Mouse (Mus musculus) CH12.LX (cell line): ENCODE results near the gene Klk1b5. TPM values are rescaled to one million over a fixed set of nuclear protein-coding genes. Genes with fewer than 3 reads are reported as not detected.
"Not testable (repeated sequence)": the region's sequence is repeated elsewhere in the genome, so short reads cannot be mapped to it uniquely, and the experiment has no call there.

Experiments
- DNase-seq: peaks from one replicate; pipeline ENCODE4 v3.0.0-alpha.2; 2013; ENCODE audit errors: extremely low read depth
- H3K27ac ChIP-seq: 2 replicates; pipeline ENCODE4 v1.5.1; 2012; ENCODE audit warnings: low read depth, mild to moderate bottlenecking, control low read depth, moderate library complexity; ENCODE audit not compliant: insufficient read depth
- H3K27me3 ChIP-seq: replicated peaks from 2 replicates; pipeline ENCODE3; 2012; ENCODE audit warnings: inconsistent platforms
- H3K36me3 ChIP-seq, 2 experiments: replicated peaks in 1 of 2; 2 replicates each; pipeline versions ENCODE3 to v1.6.1; 2012; ENCODE audit warnings: inconsistent platforms in 1 of 2, low read length in 1 of 2, mild to moderate bottlenecking in 1 of 2, mixed read lengths in 1 of 2, moderate library complexity in 1 of 2; ENCODE audit not compliant: control insufficient read depth in 1 of 2, insufficient read depth in 1 of 2
- H3K4me1 ChIP-seq, 2 experiments: 2 replicates each; pipeline ENCODE4 v1.6.1; 2012; ENCODE audit warnings: inconsistent platforms in 1 of 2, moderate library complexity in 1 of 2; ENCODE audit not compliant: insufficient read depth in 2 of 2, control insufficient read depth in 1 of 2
- H3K4me2 ChIP-seq: 2 replicates; pipeline ENCODE4 v1.6.1; 2012; ENCODE audit warnings: low read depth, mild to moderate bottlenecking, control low read depth; ENCODE audit not compliant: poor library complexity, insufficient read depth, severe bottlenecking
- H3K4me3 ChIP-seq, 3 experiments: fragments of 150-350 bp in 1 of 3; sonication (generic) in 1 of 3; replicated peaks in 1 of 3; 2 replicates each; pipeline versions ENCODE3 to v1.5.1; 2011 to 2012; ENCODE audit warnings: low read depth in 2 of 3, low read length in 2 of 3, mild to moderate bottlenecking in 2 of 3, moderate library complexity in 2 of 3, control low read depth in 1 of 3, improper control_type of control experiment in 1 of 3, inconsistent platforms in 1 of 3, mixed read lengths in 1 of 3; ENCODE audit not compliant: poor library complexity in 1 of 3
- H3K79me2 ChIP-seq: replicated peaks from 2 replicates; pipeline ENCODE4 v1.6.1; 2012; ENCODE audit warnings: mild to moderate bottlenecking, moderate library complexity; ENCODE audit not compliant: control insufficient read depth, poor library complexity, insufficient read depth, severe bottlenecking; ENCODE audit errors: extremely low read depth
- H3K9ac ChIP-seq: 2 replicates; pipeline ENCODE4 v1.6.1; 2012; ENCODE audit warnings: low read depth, mild to moderate bottlenecking, control low read depth, moderate library complexity; ENCODE audit not compliant: insufficient read depth
- H3K9me3 ChIP-seq: replicated peaks from 2 replicates; pipeline ENCODE3; 2012; ENCODE audit warnings: low read length, inconsistent platforms, mixed read lengths
- BHLHE40 ChIP-seq: IDR thresholded peaks from 2 replicates; pipeline ENCODE4 v1.6.1; 2011; ENCODE audit warnings: mild to moderate bottlenecking, low read depth, low read length, improper control_type of control experiment
- CTCF ChIP-seq, 2 experiments: IDR thresholded peaks in 1 of 2; conservative IDR thresholded peaks in 1 of 2; 2 replicates each; pipeline ENCODE4 v1.5.1; 2011 to 2012; ENCODE audit warnings: low read depth in 2 of 2, low read length in 2 of 2, improper control_type of control experiment in 1 of 2, inconsistent platforms in 1 of 2, mild to moderate bottlenecking in 1 of 2, moderate library complexity in 1 of 2
- ELF1 ChIP-seq: IDR thresholded peaks from 2 replicates; pipeline ENCODE4 v1.6.1; 2014; ENCODE audit warnings: low read depth, mild to moderate bottlenecking, inconsistent platforms, low read length, improper control_type of control experiment
- GABPA ChIP-seq: IDR thresholded peaks from 2 replicates; pipeline ENCODE4 v1.6.1; 2012; ENCODE audit warnings: low read depth, low read length, improper control_type of control experiment, inconsistent platforms; ENCODE audit not compliant: insufficient replicate concordance
- IRF4 ChIP-seq: IDR thresholded peaks from 2 replicates; pipeline ENCODE4 v1.6.1; 2014; ENCODE audit warnings: low read depth, mild to moderate bottlenecking, inconsistent platforms, low read length, improper control_type of control experiment
- JUN ChIP-seq: IDR thresholded peaks from 2 replicates; pipeline ENCODE4 v1.6.1; 2011; ENCODE audit warnings: low read depth, mild to moderate bottlenecking, low read length, improper control_type of control experiment, moderate library complexity; ENCODE audit not compliant: insufficient read depth
- MAFK ChIP-seq: IDR thresholded peaks from 2 replicates; pipeline ENCODE4 v1.6.1; 2011; ENCODE audit warnings: low read length, improper control_type of control experiment; ENCODE audit not compliant: insufficient replicate concordance
- MEF2A ChIP-seq: IDR thresholded peaks from 2 replicates; pipeline ENCODE4 v1.6.1; 2014; ENCODE audit warnings: low read depth, mild to moderate bottlenecking, inconsistent platforms, low read length, improper control_type of control experiment, borderline replicate concordance
- NRF1 ChIP-seq: IDR thresholded peaks from 2 replicates; pipeline ENCODE4 v1.6.1; 2014; ENCODE audit warnings: low read depth, mild to moderate bottlenecking, inconsistent platforms, low read length, improper control_type of control experiment, moderate library complexity
- PAX5 ChIP-seq: IDR thresholded peaks from 2 replicates; pipeline ENCODE4 v1.6.1; 2012; ENCODE audit warnings: low read length, inconsistent platforms, mixed read lengths
- POLR2A ChIP-seq: IDR thresholded peaks from 2 replicates; pipeline ENCODE4 v1.6.1; 2011; ENCODE audit warnings: low read depth, mild to moderate bottlenecking, improper control_type of control experiment, low read length
- RCOR1 ChIP-seq: conservative IDR thresholded peaks from 2 replicates; pipeline ENCODE4 v1.6.1; 2012; ENCODE audit warnings: low read depth, mild to moderate bottlenecking, inconsistent platforms, low read length, improper control_type of control experiment
- SIN3A ChIP-seq: IDR thresholded peaks from 2 replicates; pipeline ENCODE4 v1.6.1; 2012; ENCODE audit warnings: low read length, improper control_type of control experiment, inconsistent platforms
- UBTF ChIP-seq: IDR thresholded peaks from 2 replicates; pipeline ENCODE4 v1.6.1; 2012; ENCODE audit warnings: low read depth, mild to moderate bottlenecking, inconsistent platforms, low read length, improper control_type of control experiment, moderate library complexity
- USF2 ChIP-seq: conservative IDR thresholded peaks from 2 replicates; pipeline ENCODE4 v1.6.1; 2011; ENCODE audit warnings: low read depth, low read length, improper control_type of control experiment
- ZC3H11A ChIP-seq: IDR thresholded peaks from 2 replicates; pipeline ENCODE4 v1.6.1; 2012; ENCODE audit warnings: low read depth, mild to moderate bottlenecking, inconsistent platforms, low read length, improper control_type of control experiment
- ZMIZ1 ChIP-seq: IDR thresholded peaks from 2 replicates; pipeline ENCODE4 v1.6.1; 2012; ENCODE audit warnings: low read depth, mild to moderate bottlenecking, inconsistent platforms, low read length, improper control_type of control experiment
- dilution Hi-C: fragments of 300-500 bp; cut with MboI; formaldehyde crosslinking; loops from 2 replicates; pipeline ENCODE4 v1.14.3; 2020; ENCODE audit warnings: low sequenced_read_pairs; ENCODE audit not compliant: extremely low pct_unique_long_range_greater_than_20kb, extremely low pct_ligation_motif_present
- in situ Hi-C: fragments of 300-500 bp; cut with MboI; formaldehyde crosslinking; loops from 3 replicates; pipeline ENCODE4 v1.14.3; 2019; ENCODE audit warnings: low sequenced_read_pairs, low pct_ligation_motif_present, low pct_unique_long_range_greater_than_20kb, mixed read lengths
- polyA plus RNA-seq: library from polyadenylated mRNA; unstranded; fragments of >175 nt; gene quantifications from 2 replicates; pipeline ENCODE4 v1.2.1, GENCODE M21; 2012; ENCODE audit warnings: low read depth; ENCODE audit not compliant: insufficient read length
- total RNA-seq, 2 experiments: library from RNA; depleted of rRNA; stranded (reverse); fragments of 300-350 nt in 1 of 2; fragments of >200 nt in 1 of 2; gene quantifications; 2 replicates each; pipeline ENCODE4 v1.2.3; 2012 to 2014

Gene Klk1b5
- total and polyA plus RNA-seq, 3 experiments: not detected

GRCm38 (mm10) chr7:44249248-44249647 lies 33.5 kb downstream of the Klk1b5 start:
- DNase-seq: no peak
- Histone ChIP-seq H3K27me3 (no peaks in the 10 kb centered on the region), H3K79me2 (peaks cover 18% of the 10 kb centered on the region), H3K9me3 (no peaks in the 10 kb centered on the region), H3K9ac (no peak overlapping the region), H3K36me3 (peaks cover 36 to 54% of the 10 kb centered on the region in 2 experiments), H3K4me1 (peaks cover 12 to 61% of the 10 kb centered on the region in 2 experiments), H3K4me2 (no peak overlapping the region), H3K27ac (no peak overlapping the region), H3K4me3 (no peak overlapping the region)
- dilution Hi-C loops (no loop called here), in situ Hi-C loops (no loop called here)
- no peak for TF ChIP-seq MAFK
- no peak for TF ChIP-seq PAX5
- no peak for TF ChIP-seq BHLHE40
- no peak for TF ChIP-seq RCOR1
- TF ChIP-seq MEF2A: no peak
- no peak for TF ChIP-seq POLR2A
- TF ChIP-seq UBTF: no peak
- no peak for TF ChIP-seq ZC3H11A
- no peak for TF ChIP-seq GABPA
- TF ChIP-seq ELF1: no peak
- no peak for TF ChIP-seq USF2
- no peak for TF ChIP-seq JUN

GRCm38 (mm10) chr7:44250732-44251275 lies 35.1 kb downstream of the Klk1b5 start:
- peaks cover 36 to 54% of the 10 kb centered on the region in 2 experiments for H3K36me3 ChIP-seq
- H3K9me3 ChIP-seq, DNase-seq, in situ Hi-C loops, H3K27me3 ChIP-seq, H3K27ac ChIP-seq, H3K4me2 ChIP-seq, dilution Hi-C loops, H3K9ac ChIP-seq, H3K4me3 ChIP-seq: not testable (repeated sequence)
- peaks cover 15 to 70% of the 10 kb centered on the region in 2 experiments for H3K4me1 ChIP-seq
- peaks cover 14% of the 10 kb centered on the region for H3K79me2 ChIP-seq

GRCm38 (mm10) chr7:44253023-44253616 lies 37.4 kb downstream of the Klk1b5 start:
- peaks cover 36 to 52% of the 10 kb centered on the region in 2 experiments for H3K36me3 ChIP-seq
- dilution Hi-C loops: no loop called here
- H3K9me3 ChIP-seq: no peaks in the 10 kb centered on the region
- H3K4me1 ChIP-seq: peaks cover 15 to 67% of the 10 kb centered on the region in 2 experiments
- H3K4me3 ChIP-seq: no peak overlapping the region
- DNase-seq: peak; percentile 11
- TF ChIP-seq NRF1: no peak
- TF ChIP-seq RCOR1: no peak
- no peak; the same call in 1 of the 2 replicates for TF ChIP-seq ZMIZ1
- TF ChIP-seq CTCF (conservative IDR thresholded peaks at IDR 0.05 in 1 of 2, IDR thresholded peaks at IDR 0.05 in 1 of 2; ENCODE audit: low read depth in 2 of 2, low read length in 2 of 2): no peak
- no peak for TF ChIP-seq IRF4
- TF ChIP-seq MAFK: no peak
- no peak for TF ChIP-seq SIN3A
- peaks cover 1% of the 10 kb centered on the region for H3K27me3 ChIP-seq
- peaks cover 4% of the 10 kb centered on the region for H3K79me2 ChIP-seq
- no peak overlapping the region for H3K9ac ChIP-seq
- no peak overlapping the region for H3K4me2 ChIP-seq
- in situ Hi-C loops: no loop called here
- H3K27ac ChIP-seq: no peak overlapping the region
